Mouse (Mus musculus): ENCODE measurements at regions not wholly inside any gene's neighbourhood (a gene's known extent, or its start where the extent isn't known, plus 50 kb on each side); places are given as distances from the start of the nearest gene placed in this dataset.

- H3K4me3 ChIP-seq (ENCODE audit: low read depth, low read length) = no peak overlapping the region
- no peaks in the 10 kb centered on the region for H3K27me3 ChIP-seq (ENCODE audit: control insufficient read depth, insufficient read depth, low read length)
- H3K36me3 ChIP-seq (ENCODE audit: control insufficient read depth, insufficient read depth, low read length) = no peaks in the 10 kb centered on the region
- no peak for TF ChIP-seq CTCF (IDR thresholded peaks at IDR 0.05; ENCODE audit: extremely low read depth, insufficient read length, insufficient replicate concordance, low read depth, low read length)
- TF ChIP-seq POLR2A (IDR thresholded peaks at IDR 0.05; ENCODE audit: low read depth, low read length) = no peak
- WGBS = 72% methylated on average over 9 of the region's 9 CpGs
- H3K4me1 ChIP-seq (ENCODE audit: control insufficient read depth, insufficient read depth, insufficient read length, low read length) = no peaks in the 10 kb centered on the region
- H3K27ac ChIP-seq (ENCODE audit: insufficient read depth, low read depth, low read length) = no peak overlapping the region
Observed at GRCm38 (mm10) chr12:16222836-16223450, 387.8 kb downstream of the Lpin1 start.

GRCm38 (mm10) chr12:16222205-16222604, 388.6 kb downstream of the Lpin1 start:
- Histone ChIP-seq H3K36me3 (ENCODE audit: control insufficient read depth, insufficient read depth, low read length) (no peaks in the 10 kb centered on the region), H3K4me1 (ENCODE audit: control insufficient read depth, insufficient read depth, insufficient read length, low read length) (no peaks in the 10 kb centered on the region), H3K4me3 (ENCODE audit: low read depth, low read length) (no peak overlapping the region), H3K27me3 (ENCODE audit: control insufficient read depth, insufficient read depth, low read length) (no peaks in the 10 kb centered on the region), H3K27ac (ENCODE audit: insufficient read depth, low read depth, low read length) (no peak overlapping the region)
- TF ChIP-seq POLR2A (IDR thresholded peaks at IDR 0.05; ENCODE audit: low read depth, low read length) (no peak), CTCF (IDR thresholded peaks at IDR 0.05; ENCODE audit: extremely low read depth, insufficient read length, insufficient replicate concordance, low read depth, low read length) (no peak)

GRCm38 (mm10) chr12:16221142-16221541, 389.6 kb downstream of the Lpin1 start:
- H3K27me3 ChIP-seq (ENCODE audit: control insufficient read depth, insufficient read depth, low read length) = no peaks in the 10 kb centered on the region
- WGBS = 98% methylated on average over 1 of the region's 1 CpGs
- no peak overlapping the region for H3K4me3 ChIP-seq (ENCODE audit: low read depth, low read length)
- no peaks in the 10 kb centered on the region for H3K36me3 ChIP-seq (ENCODE audit: control insufficient read depth, insufficient read depth, low read length)
- no peaks in the 10 kb centered on the region for H3K4me1 ChIP-seq (ENCODE audit: control insufficient read depth, insufficient read depth, insufficient read length, low read length)
- TF ChIP-seq CTCF (IDR thresholded peaks at IDR 0.05; ENCODE audit: extremely low read depth, insufficient read length, insufficient replicate concordance, low read depth, low read length) (no peak), POLR2A (IDR thresholded peaks at IDR 0.05; ENCODE audit: low read depth, low read length) (no peak)
- no peak overlapping the region for H3K27ac ChIP-seq (ENCODE audit: insufficient read depth, low read depth, low read length)

- 87% methylated on average over 3 of the region's 3 CpGs for whole genome bisulfite sequencing
- no peak for TF ChIP-seq POLR2A (IDR thresholded peaks at IDR 0.05; ENCODE audit: low read depth, low read length)
- no peak for TF ChIP-seq CTCF (IDR thresholded peaks at IDR 0.05; ENCODE audit: extremely low read depth, insufficient read length, insufficient replicate concordance, low read depth, low read length)
- Histone ChIP-seq H3K27ac (ENCODE audit: insufficient read depth, low read depth, low read length) (no peak overlapping the region), H3K27me3 (ENCODE audit: control insufficient read depth, insufficient read depth, low read length) (no peaks in the 10 kb centered on the region), H3K36me3 (ENCODE audit: control insufficient read depth, insufficient read depth, low read length) (no peaks in the 10 kb centered on the region), H3K4me3 (ENCODE audit: low read depth, low read length) (no peak overlapping the region), H3K4me1 (ENCODE audit: control insufficient read depth, insufficient read depth, insufficient read length, low read length) (no peaks in the 10 kb centered on the region)
Observed at GRCm38 (mm10) chr12:16220561-16220960, 390.2 kb downstream of the Lpin1 start.

GRCm38 (mm10) chr12:16218906-16219305, 391.9 kb downstream of the Lpin1 start:
- no peaks in the 10 kb centered on the region for H3K4me1 ChIP-seq (ENCODE audit: control insufficient read depth, insufficient read depth, insufficient read length, low read length)
- 93% methylated on average over 4 of the region's 4 CpGs for WGBS
- no peaks in the 10 kb centered on the region for H3K27me3 ChIP-seq (ENCODE audit: control insufficient read depth, insufficient read depth, low read length)
- H3K36me3 ChIP-seq (ENCODE audit: control insufficient read depth, insufficient read depth, low read length) = no peaks in the 10 kb centered on the region
- no peak overlapping the region for H3K27ac ChIP-seq (ENCODE audit: insufficient read depth, low read depth, low read length)
- no peak overlapping the region for H3K4me3 ChIP-seq (ENCODE audit: low read depth, low read length)
- TF ChIP-seq CTCF (IDR thresholded peaks at IDR 0.05; ENCODE audit: extremely low read depth, insufficient read length, insufficient replicate concordance, low read depth, low read length) (no peak), POLR2A (IDR thresholded peaks at IDR 0.05; ENCODE audit: low read depth, low read length) (no peak)

- Histone ChIP-seq H3K4me3 (ENCODE audit: low read depth, low read length) (no peak overlapping the region), H3K27me3 (ENCODE audit: control insufficient read depth, insufficient read depth, low read length) (no peaks in the 10 kb centered on the region), H3K4me1 (ENCODE audit: control insufficient read depth, insufficient read depth, insufficient read length, low read length) (no peaks in the 10 kb centered on the region), H3K36me3 (ENCODE audit: control insufficient read depth, insufficient read depth, low read length) (no peaks in the 10 kb centered on the region), H3K27ac (ENCODE audit: insufficient read depth, low read depth, low read length) (no peak overlapping the region)
- 33% methylated on average over 4 of the region's 4 CpGs for WGBS
- TF ChIP-seq POLR2A (IDR thresholded peaks at IDR 0.05; ENCODE audit: low read depth, low read length) (no peak), CTCF (IDR thresholded peaks at IDR 0.05; ENCODE audit: extremely low read depth, insufficient read length, insufficient replicate concordance, low read depth, low read length) (no peak)
Observed at GRCm38 (mm10) chr12:16210553-16210952, 393.8 kb upstream of the Trib2 start.

GRCm38 (mm10) chr12:16210111-16210510, 393.4 kb upstream of the Trib2 start:
- 46% methylated on average over 2 of the region's 2 CpGs for WGBS
- H3K27me3 ChIP-seq (ENCODE audit: control insufficient read depth, insufficient read depth, low read length) = no peaks in the 10 kb centered on the region
- H3K27ac ChIP-seq (ENCODE audit: insufficient read depth, low read depth, low read length) = no peak overlapping the region
- H3K36me3 ChIP-seq (ENCODE audit: control insufficient read depth, insufficient read depth, low read length) = no peaks in the 10 kb centered on the region
- no peak overlapping the region for H3K4me3 ChIP-seq (ENCODE audit: low read depth, low read length)
- TF ChIP-seq POLR2A (IDR thresholded peaks at IDR 0.05; ENCODE audit: low read depth, low read length) (no peak), CTCF (IDR thresholded peaks at IDR 0.05; ENCODE audit: extremely low read depth, insufficient read length, insufficient replicate concordance, low read depth, low read length) (no peak)
- H3K4me1 ChIP-seq (ENCODE audit: control insufficient read depth, insufficient read depth, insufficient read length, low read length) = no peaks in the 10 kb centered on the region

Data from small intestine, adult 2 months (tissue).